Mouse (Mus musculus) stomach, embryonic 14.5 days (tissue): ENCODE results near the gene Mtor. TPM values are rescaled to one million over a fixed set of nuclear protein-coding genes. Genes with fewer than 3 reads are reported as not detected.

ENCODE experiments used
- ATAC-seq: fragments of 200-750 bp; cut with Nextera tagmentation; 2 replicates; pipeline ENCODE4 v1.8.0; 2017; ENCODE audit warnings: low read depth, moderate TSS enrichment; ENCODE audit not compliant: insufficient number of reproducible peaks, insufficient read depth, low FRiP score
- H3K27ac ChIP-seq: fragments of 300-500 bp; sonication (generic); 2 replicates; pipeline ENCODE4 v1.5.1; 2014; ENCODE audit warnings: mild to moderate bottlenecking, low read length, moderate library complexity, mixed read lengths
- H3K27me3 ChIP-seq: fragments of 300-500 bp; sonication (generic); 2 replicates; pipeline ENCODE4 v1.6.1; 2014; ENCODE audit warnings: low read length, control low read depth, mixed read lengths; ENCODE audit not compliant: control insufficient read depth, insufficient read depth
- H3K36me3 ChIP-seq: fragments of 300-500 bp; sonication (generic); 2 replicates; pipeline ENCODE4 v1.6.1; 2014; ENCODE audit warnings: mild to moderate bottlenecking, control low read depth, low read length, moderate library complexity, mixed read lengths; ENCODE audit not compliant: control insufficient read depth, insufficient read depth
- H3K4me1 ChIP-seq: fragments of 300-500 bp; sonication (generic); 2 replicates; pipeline ENCODE4 v1.6.1; 2014; ENCODE audit warnings: low read length, control low read depth, mixed read lengths; ENCODE audit not compliant: control insufficient read depth, insufficient read depth
- H3K4me2 ChIP-seq: fragments of 300-500 bp; sonication (generic); replicated peaks from 2 replicates; pipeline ENCODE4 v1.6.1; 2014; ENCODE audit warnings: low read depth, low read length, control low read depth
- H3K4me3 ChIP-seq: fragments of 300-500 bp; sonication (generic); 2 replicates; pipeline ENCODE4 v1.5.1; 2014; ENCODE audit warnings: low read depth, low read length, control low read depth
- H3K9ac ChIP-seq: fragments of 300-500 bp; sonication (generic); replicated peaks from 2 replicates; pipeline ENCODE4 v1.6.1; 2014; ENCODE audit warnings: low read depth, mild to moderate bottlenecking, control low read depth, low read length, moderate library complexity, mixed read lengths
- H3K9me3 ChIP-seq: fragments of 300-500 bp; sonication (generic); 2 replicates; pipeline ENCODE4 v1.6.1; 2016; ENCODE audit warnings: low read depth, low read length, control low read depth; ENCODE audit not compliant: control insufficient read depth
- WGBS: fragments of 180-500 bp; shearing (Covaris S2); extraction: QIAGEN DNeasy Blood & Tissue Kit; methylation state at CpG from one replicate; pipeline ENCODE4 v1.1.7; 2014; 5-methylcytosine and 5-hydroxymethylcytosine counted together
- polyA plus RNA-seq: library from polyadenylated mRNA; unstranded; fragments of >200 nt; fragmentation: Nextera tagmentation; extraction: Ambion mirVana; gene quantifications from 2 replicates; pipeline ENCODE4 v1.2.1, GENCODE M21; 2014

The Mtor gene
- polyA plus RNA-seq, 1 experiment from 2014 or later, result 22.8 TPM

DNA sequence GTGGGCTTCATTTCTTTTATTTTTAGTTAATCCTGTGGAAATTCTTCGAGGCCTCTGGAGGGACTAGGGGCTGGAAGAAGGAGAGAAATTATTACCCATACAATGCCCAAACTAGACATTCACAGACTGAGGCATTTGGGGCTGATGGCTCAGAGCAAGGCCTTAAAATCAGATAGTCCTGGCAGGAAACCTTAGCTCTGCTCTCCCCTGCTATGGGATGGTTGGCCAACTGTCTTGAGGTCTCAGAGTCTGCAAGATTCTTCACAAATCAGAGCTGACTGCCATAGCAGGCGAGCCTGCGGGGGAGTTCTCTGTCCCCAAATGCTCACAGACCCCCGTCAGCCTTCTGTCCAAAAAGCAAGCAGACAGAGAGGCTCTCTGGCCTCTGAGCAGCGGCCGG, 30.9 kb upstream of the Mtor start:
- Histone ChIP-seq H3K4me1 (no peaks in the 10 kb centered on the region), H3K27ac (no peak overlapping the region), H3K9me3 (no peaks in the 10 kb centered on the region), H3K27me3 (peaks cover 6% of the 10 kb centered on the region; the same call in 1 of the 2 replicates), H3K36me3 (no peaks in the 10 kb centered on the region), H3K4me3 (no peak overlapping the region), H3K4me2 (no peak overlapping the region), H3K9ac (no peak overlapping the region)
- ATAC-seq, result no peak
- WGBS, result 67% methylated on average over 6 of the region's 6 CpGs

GRCm38 (mm10) chr4:148426950-148427850, 21.2 kb upstream of the Mtor start:
- no peak overlapping the region for H3K9ac ChIP-seq
- H3K4me3 ChIP-seq, result no peak overlapping the region
- WGBS, result 75% methylated on average over 10 of the region's 10 CpGs
- H3K4me2 ChIP-seq, result no peak overlapping the region
- no peaks in the 10 kb centered on the region for H3K27me3 ChIP-seq
- no peaks in the 10 kb centered on the region for H3K4me1 ChIP-seq
- H3K9me3 ChIP-seq, result no peaks in the 10 kb centered on the region
- no peak overlapping the region for H3K27ac ChIP-seq
- no peak for ATAC-seq
- no peaks in the 10 kb centered on the region; the same call in 1 of the 2 replicates for H3K36me3 ChIP-seq

DNA sequence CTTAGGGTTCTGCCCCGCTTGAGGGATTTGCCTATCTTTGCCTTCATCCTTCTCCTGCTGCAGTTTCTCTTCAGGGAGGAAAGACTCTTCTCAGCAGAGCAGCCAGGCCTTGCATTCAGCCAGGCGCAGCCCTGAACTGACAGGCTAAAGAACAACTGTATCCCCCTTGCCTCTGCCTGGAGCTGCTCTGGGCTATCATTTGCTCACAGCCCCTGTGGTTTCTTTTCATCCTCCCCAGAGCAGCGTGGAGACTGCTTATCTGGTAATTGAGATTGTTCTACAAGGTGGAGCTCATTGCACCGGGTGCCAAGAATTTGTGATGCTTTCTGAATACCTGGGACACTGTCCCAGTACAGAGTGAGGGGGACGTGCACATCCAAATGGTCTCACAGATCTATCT, 19.9 kb upstream of the Mtor start:
- Histone ChIP-seq H3K36me3 (no peaks in the 10 kb centered on the region; the same call in 1 of the 2 replicates), H3K27ac (no peak overlapping the region), H3K4me2 (no peak overlapping the region), H3K9me3 (no peaks in the 10 kb centered on the region), H3K4me1 (no peaks in the 10 kb centered on the region), H3K27me3 (no peaks in the 10 kb centered on the region), H3K9ac (no peak overlapping the region), H3K4me3 (no peak overlapping the region)
- ATAC-seq, result no peak
- 90% methylated on average over 5 of the region's 5 CpGs for WGBS

GRCm38 (mm10) chr4:148429121-148429520, 19.3 kb upstream of the Mtor start:
- ATAC-seq, result no peak
- no peak overlapping the region for H3K4me3 ChIP-seq
- H3K27me3 ChIP-seq, result no peaks in the 10 kb centered on the region
- no peaks in the 10 kb centered on the region; the same call in 1 of the 2 replicates for H3K36me3 ChIP-seq
- H3K4me2 ChIP-seq, result no peak overlapping the region
- WGBS, result 78% methylated on average over 11 of the region's 11 CpGs
- no peak overlapping the region for H3K9ac ChIP-seq
- H3K9me3 ChIP-seq, result no peaks in the 10 kb centered on the region
- H3K4me1 ChIP-seq, result no peaks in the 10 kb centered on the region
- no peak overlapping the region for H3K27ac ChIP-seq

DNA sequence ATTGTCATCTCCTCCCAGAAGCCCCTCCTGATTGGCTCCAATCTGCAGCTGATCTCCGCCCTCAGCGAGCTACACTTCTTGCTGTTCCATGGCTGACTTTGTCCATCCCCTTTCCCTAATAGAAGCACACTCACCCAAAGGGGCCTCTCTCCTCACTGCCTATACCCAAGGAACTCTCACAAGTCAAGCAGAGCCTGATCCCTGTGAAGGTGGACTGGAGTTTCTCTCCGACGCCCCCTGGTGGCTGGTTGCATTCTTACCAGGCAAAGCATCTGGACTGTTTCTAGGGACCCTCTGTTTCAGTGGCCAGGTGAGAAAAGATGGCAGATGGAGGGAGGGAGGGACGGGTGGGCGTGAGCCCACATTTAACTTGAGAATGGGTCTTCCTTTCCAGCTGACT, 18.7 kb upstream of the Mtor start:
- WGBS, result 22% methylated on average over 6 of the region's 6 CpGs
- H3K36me3 ChIP-seq, result no peaks in the 10 kb centered on the region; the same call in 1 of the 2 replicates
- ATAC-seq, result no peak

DNA sequence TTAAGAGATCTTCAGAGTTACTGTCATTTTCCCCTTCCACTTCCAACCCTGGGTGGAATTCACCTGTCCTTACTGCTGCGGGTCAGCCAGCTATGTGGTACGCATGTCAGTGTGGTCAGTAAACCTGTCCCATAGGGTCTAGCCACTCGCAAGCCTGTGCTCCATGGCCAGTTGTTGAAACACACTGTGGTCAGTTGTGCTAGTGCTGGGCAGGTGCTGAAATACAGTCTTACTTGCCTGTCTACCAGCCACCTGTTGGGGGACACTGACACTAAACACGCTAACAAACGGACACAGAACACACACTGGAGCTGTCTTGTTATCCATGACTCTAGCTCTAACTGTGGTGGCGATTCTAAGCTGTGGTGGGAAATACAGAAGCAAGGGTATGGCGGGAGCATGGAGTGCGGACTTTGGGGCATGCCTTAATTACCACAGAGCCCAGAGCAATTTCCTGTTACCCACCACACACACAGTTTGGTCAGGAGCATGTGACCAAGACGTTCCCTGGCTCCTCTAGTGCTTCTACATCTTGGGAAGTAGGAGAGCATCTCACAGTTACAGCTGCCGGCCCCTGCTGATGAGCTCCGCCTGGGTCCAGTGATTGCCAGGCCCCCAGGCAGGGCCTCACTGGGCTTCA, 17.4 kb upstream of the Mtor start:
- H3K36me3 ChIP-seq, result peaks cover 2% of the 10 kb centered on the region; the same call in 1 of the 2 replicates
- no peak overlapping the region for H3K27ac ChIP-seq
- H3K27me3 ChIP-seq, result no peaks in the 10 kb centered on the region
- WGBS, result 89% methylated on average over 11 of the region's 11 CpGs
- no peaks in the 10 kb centered on the region for H3K4me1 ChIP-seq
- H3K4me3 ChIP-seq, result no peak overlapping the region
- ATAC-seq, result no peak
- no peak overlapping the region for H3K4me2 ChIP-seq
- no peak overlapping the region for H3K9ac ChIP-seq
- H3K9me3 ChIP-seq, result no peaks in the 10 kb centered on the region

More for the DNA sequence above, 18.7 kb upstream of the Mtor start:
- Histone ChIP-seq H3K27ac (no peak overlapping the region), H3K27me3 (no peaks in the 10 kb centered on the region), H3K4me3 (no peak overlapping the region), H3K4me2 (no peak overlapping the region), H3K4me1 (no peaks in the 10 kb centered on the region), H3K9me3 (no peaks in the 10 kb centered on the region), H3K9ac (no peak overlapping the region)

DNA sequence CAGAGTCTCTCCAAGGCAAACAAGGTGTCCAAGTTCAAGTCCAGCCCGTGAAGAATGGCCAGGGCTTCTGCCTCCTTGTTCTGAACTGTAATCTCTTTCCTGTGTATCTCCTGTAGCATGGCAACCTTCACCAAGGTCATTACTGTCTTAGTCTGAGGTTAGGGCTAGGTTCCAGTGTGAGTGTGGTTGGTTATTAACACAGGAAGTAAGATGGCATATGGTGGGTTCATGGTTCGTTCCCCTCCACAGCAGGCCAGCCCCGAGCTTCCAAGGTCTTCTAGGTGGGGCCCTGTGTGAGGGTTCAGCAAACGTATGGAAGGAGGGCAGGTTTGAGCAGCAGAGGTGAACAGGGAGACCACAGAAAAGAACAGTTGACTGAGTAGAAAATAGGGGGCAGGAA, 15.9 kb upstream of the Mtor start:
- no peak for ATAC-seq
- no peaks in the 10 kb centered on the region for H3K9me3 ChIP-seq
- H3K27me3 ChIP-seq, result no peaks in the 10 kb centered on the region
- H3K4me3 ChIP-seq, result no peak overlapping the region
- no peaks in the 10 kb centered on the region for H3K4me1 ChIP-seq
- peaks cover 6% of the 10 kb centered on the region; the same call in 1 of the 2 replicates for H3K36me3 ChIP-seq
- H3K27ac ChIP-seq, result no peak overlapping the region
- H3K4me2 ChIP-seq, result no peak overlapping the region
- 87% methylated on average over 4 of the region's 4 CpGs for WGBS
- no peak overlapping the region for H3K9ac ChIP-seq

- 72% methylated on average over 18 of the region's 18 CpGs for WGBS
Observed at GRCm38 (mm10) chr4:148433336-148433735, 15.1 kb upstream of the Mtor start.

More at GRCm38 (mm10) chr4:148433336-148433735, 15.1 kb upstream of the Mtor start:
- Histone ChIP-seq H3K9me3 (no peaks in the 10 kb centered on the region), H3K27me3 (no peaks in the 10 kb centered on the region), H3K4me3 (no peak overlapping the region), H3K9ac (no peak overlapping the region), H3K4me2 (no peak overlapping the region), H3K36me3 (peaks cover 6% of the 10 kb centered on the region; the same call in 1 of the 2 replicates), H3K27ac (no peak overlapping the region), H3K4me1 (no peaks in the 10 kb centered on the region)
- no peak for ATAC-seq
